Mouse (Mus musculus) myocyte (in vitro differentiated cells): ENCODE data around the gene Cdk7. TPM values are rescaled to one million over a fixed set of nuclear protein-coding genes. Genes with fewer than 3 reads are reported as not detected.
A peak's percentile ranks its signal among the peaks of the same experiment; 100 is the strongest.

ENCODE experiments used
- H3K27me3 ChIP-seq: one replicate; pipeline ENCODE4 v1.6.1; 2011; ENCODE audit not compliant: control insufficient read depth, insufficient read depth, insufficient read length
- H3K36me3 ChIP-seq: one replicate; pipeline ENCODE4 v1.6.1; 2011; ENCODE audit not compliant: control insufficient read depth, insufficient read depth
- H3K4me2 ChIP-seq: one replicate; pipeline ENCODE4 v1.6.1; 2011; ENCODE audit warnings: low read depth, control low read depth
- H3K4me3 ChIP-seq: one replicate; pipeline ENCODE4 v1.5.1; 2011; ENCODE audit warnings: mild to moderate bottlenecking, control low read depth, moderate library complexity
- H3K79me2 ChIP-seq: one replicate; pipeline ENCODE4 v1.6.1; 2011; ENCODE audit not compliant: control insufficient read depth, insufficient read depth
- H3ac ChIP-seq: one replicate; pipeline ENCODE4 v1.6.1; 2011; ENCODE audit not compliant: control insufficient read depth, insufficient read length
- CEBPB ChIP-seq: IDR thresholded peaks from 2 replicates; pipeline ENCODE4 v1.6.1; 2011; ENCODE audit warnings: mild to moderate bottlenecking, moderate library complexity; ENCODE audit not compliant: poor library complexity, insufficient read depth, severe bottlenecking
- E2F4 ChIP-seq: IDR thresholded peaks from one replicate; pipeline ENCODE4 v1.6.1; 2011; ENCODE audit warnings: mild to moderate bottlenecking, control low read depth, moderate library complexity; ENCODE audit not compliant: insufficient read depth
- MAX ChIP-seq: IDR thresholded peaks from one replicate; pipeline ENCODE4 v1.6.1; 2011; ENCODE audit warnings: low read depth, mild to moderate bottlenecking, control low read depth
- MYOD1 ChIP-seq, 3 experiments: IDR thresholded peaks; one replicate each; pipeline ENCODE4 v1.6.1; 2011; ENCODE audit warnings: control low read depth in 2 of 3, low read depth in 2 of 3, mild to moderate bottlenecking in 2 of 3, moderate library complexity in 1 of 3; ENCODE audit not compliant: insufficient read length in 2 of 3, control insufficient read depth in 1 of 3
- MYOG ChIP-seq, 3 experiments: IDR thresholded peaks; one replicate each; pipeline ENCODE4 v1.6.1; 2011; ENCODE audit warnings: control low read depth in 2 of 3, low read depth in 2 of 3, mild to moderate bottlenecking in 2 of 3; ENCODE audit not compliant: insufficient read length in 2 of 3, control insufficient read depth in 1 of 3, insufficient read depth in 1 of 3
- POLR2A ChIP-seq: IDR thresholded peaks from one replicate; pipeline ENCODE4 v1.6.1; 2011; ENCODE audit warnings: low read depth, mild to moderate bottlenecking, control low read depth, moderate library complexity; ENCODE audit not compliant: insufficient read length
- POLR2AphosphoS2 ChIP-seq: IDR thresholded peaks from one replicate; pipeline ENCODE4 v1.6.1; 2011; ENCODE audit warnings: low read depth, control low read depth; ENCODE audit not compliant: insufficient read length
- REST ChIP-seq: IDR thresholded peaks from one replicate; pipeline ENCODE4 v1.6.1; 2011; ENCODE audit warnings: mild to moderate bottlenecking, control low read depth, moderate library complexity; ENCODE audit not compliant: insufficient read depth, insufficient read length
- SRF ChIP-seq: IDR thresholded peaks from one replicate; pipeline ENCODE4 v1.6.1; 2011; ENCODE audit warnings: low read depth; ENCODE audit not compliant: control insufficient read depth, insufficient read length
- TCF12 ChIP-seq: IDR thresholded peaks from one replicate; pipeline ENCODE4 v1.6.1; 2011; ENCODE audit warnings: mild to moderate bottlenecking, control low read depth; ENCODE audit not compliant: poor library complexity, insufficient read depth, severe bottlenecking
- TCF3 ChIP-seq: IDR thresholded peaks from one replicate; pipeline ENCODE4 v1.6.1; 2011; ENCODE audit warnings: low read depth, control low read depth; ENCODE audit not compliant: insufficient read length
- USF1 ChIP-seq: IDR thresholded peaks from one replicate; pipeline ENCODE4 v1.6.1; 2011; ENCODE audit warnings: low read depth, mild to moderate bottlenecking, control low read depth, moderate library complexity
- polyA plus RNA-seq: library from polyadenylated mRNA; unstranded; fragments of >200 nt; fragmentation: generic; extraction: Trizol; gene quantifications from one replicate; pipeline ENCODE4 v1.2.1, GENCODE M21; 2012; ENCODE audit warnings: missing spikeins

The Cdk7 gene
- polyA plus RNA-seq, 1 experiment, result 23.6 TPM

DNA sequence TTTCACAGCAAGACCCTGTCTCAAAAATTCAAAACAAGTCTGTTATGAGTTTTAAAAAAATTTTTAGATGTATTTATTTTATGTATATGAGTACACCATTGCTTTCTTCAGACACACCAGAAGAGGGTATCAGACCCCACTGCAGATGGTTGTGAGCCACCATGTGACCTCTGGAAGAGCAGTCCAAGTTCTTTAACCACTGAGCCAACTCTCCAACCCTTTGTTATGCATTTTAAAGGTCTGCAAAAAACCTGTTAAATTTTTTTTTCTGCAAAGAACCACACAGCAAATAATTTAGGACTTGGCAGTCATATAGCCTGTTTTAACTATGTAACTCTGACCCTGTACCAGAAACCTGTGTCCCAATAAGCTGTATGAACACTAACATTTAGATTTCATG is 44.0 kb upstream of the Cdk7 start:
- peak overlapping the region; percentile 89 for H3K4me2 ChIP-seq
- peaks cover 7% of the 10 kb centered on the region for H3K36me3 ChIP-seq
- no peaks in the 10 kb centered on the region for H3K27me3 ChIP-seq
- H3K4me3 ChIP-seq, result peak overlapping the region; percentile 67
- H3ac ChIP-seq, result peak overlapping the region; percentile 11
- peaks cover 6% of the 10 kb centered on the region for H3K79me2 ChIP-seq
- TF ChIP-seq MYOG (IDR thresholded peaks at IDR 0.05; ENCODE audit: control insufficient read depth in 1 of 3, insufficient read depth in 1 of 3, insufficient read length in 2 of 3, low read depth in 2 of 3) (no peak), E2F4 (no peak), USF1 (no peak), CEBPB (no peak), POLR2A (no peak), POLR2AphosphoS2 (no peak), REST (no peak), TCF3 (no peak), SRF (no peak), MYOD1 (IDR thresholded peaks at IDR 0.05; ENCODE audit: control insufficient read depth in 1 of 3, insufficient read length in 2 of 3, low read depth in 2 of 3) (no peak), TCF12 (no peak), MAX (no peak)

DNA sequence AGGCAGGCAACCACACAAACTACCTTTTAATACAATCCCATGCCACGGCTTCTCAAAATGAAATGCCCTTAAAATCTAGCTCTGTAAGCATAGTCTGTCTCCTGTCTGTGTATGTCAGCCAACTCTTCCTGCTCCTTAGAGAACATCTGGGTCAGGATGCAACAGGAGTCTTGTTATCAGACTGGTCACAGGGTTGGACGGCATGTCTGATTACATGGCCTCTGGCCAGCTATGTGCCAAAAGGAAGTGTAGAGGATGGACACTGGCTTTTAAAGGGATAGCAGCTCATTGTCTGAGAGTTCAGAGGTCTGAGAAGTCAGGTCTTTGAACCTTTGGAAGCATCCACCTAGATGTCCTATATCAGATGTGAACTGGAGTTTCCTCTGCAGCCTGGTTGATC is 24.6 kb upstream of the Cdk7 start:
- Histone ChIP-seq H3K27me3 (no peaks in the 10 kb centered on the region), H3K36me3 (no peaks in the 10 kb centered on the region), H3ac (no peak overlapping the region), H3K79me2 (no peaks in the 10 kb centered on the region), H3K4me2 (no peak overlapping the region), H3K4me3 (no peak overlapping the region)
- TF ChIP-seq CEBPB, result no peak
- no peak for TF ChIP-seq MYOD1 (IDR thresholded peaks at IDR 0.05; ENCODE audit: control insufficient read depth in 1 of 3, insufficient read length in 2 of 3, low read depth in 2 of 3)
- no peak for TF ChIP-seq SRF
- no peak for TF ChIP-seq REST
- TF ChIP-seq TCF3, result no peak
- TF ChIP-seq POLR2A, result no peak
- no peak for TF ChIP-seq MYOG (IDR thresholded peaks at IDR 0.05; ENCODE audit: control insufficient read depth in 1 of 3, insufficient read depth in 1 of 3, insufficient read length in 2 of 3, low read depth in 2 of 3)
- no peak for TF ChIP-seq TCF12
- no peak for TF ChIP-seq E2F4
- TF ChIP-seq MAX, result no peak

DNA sequence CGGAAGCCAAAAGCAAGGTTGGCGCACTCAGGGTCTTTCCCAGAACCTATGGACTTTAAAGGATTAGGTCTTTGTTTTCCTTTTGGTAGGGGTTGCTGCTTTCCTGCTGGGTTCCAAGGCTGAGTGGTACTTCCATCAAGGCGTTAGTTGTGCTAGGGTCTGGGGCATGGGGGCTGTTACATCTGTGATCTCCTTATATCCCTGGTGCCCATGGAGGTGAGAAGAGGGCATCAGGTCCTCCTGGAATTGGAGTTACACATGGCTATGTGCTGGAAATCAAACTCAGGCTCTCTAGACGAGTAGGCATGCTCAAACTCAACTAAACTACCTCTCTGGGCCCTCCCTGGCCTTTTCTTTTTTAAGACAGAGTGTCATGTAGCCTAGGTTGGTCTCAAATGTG is 23.4 kb upstream of the Cdk7 start:
- Histone ChIP-seq H3K4me3 (no peak overlapping the region), H3K79me2 (no peaks in the 10 kb centered on the region), H3K4me2 (no peak overlapping the region), H3K36me3 (no peaks in the 10 kb centered on the region), H3ac (no peak overlapping the region), H3K27me3 (no peaks in the 10 kb centered on the region)
- TF ChIP-seq POLR2A, result no peak
- TF ChIP-seq TCF12, result no peak
- TF ChIP-seq USF1, result no peak

DNA sequence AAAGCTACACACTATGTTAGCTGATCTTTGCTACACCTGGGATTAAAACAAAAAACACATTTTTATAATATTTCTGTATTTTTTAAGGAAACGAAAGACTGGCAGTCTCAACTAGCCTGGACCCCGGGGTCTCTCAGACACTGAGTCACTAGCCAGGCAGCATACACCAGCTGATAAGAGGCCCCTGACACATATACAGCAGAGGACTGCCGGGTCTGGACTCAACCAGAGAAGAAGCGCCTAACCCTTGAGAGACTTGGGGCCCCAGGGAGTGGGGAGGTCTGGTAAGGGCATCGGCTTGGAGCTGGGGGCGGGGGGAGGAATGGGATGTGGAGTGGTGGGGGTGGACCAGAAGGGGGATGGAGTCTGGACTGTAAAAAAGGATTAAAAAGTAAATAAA is 22.3 kb upstream of the Cdk7 start:
- Histone ChIP-seq H3K4me2 (no peak overlapping the region), H3ac (no peak overlapping the region), H3K27me3 (no peaks in the 10 kb centered on the region), H3K36me3 (no peaks in the 10 kb centered on the region), H3K4me3 (no peak overlapping the region), H3K79me2 (no peaks in the 10 kb centered on the region)
- TF ChIP-seq TCF12, result no peak
- TF ChIP-seq POLR2AphosphoS2, result no peak
- no peak for TF ChIP-seq SRF
- TF ChIP-seq MYOD1 (IDR thresholded peaks at IDR 0.05; ENCODE audit: control insufficient read depth in 1 of 3, insufficient read length in 2 of 3, low read depth in 2 of 3), result no peak
- no peak for TF ChIP-seq E2F4
- TF ChIP-seq MYOG (IDR thresholded peaks at IDR 0.05; ENCODE audit: control insufficient read depth in 1 of 3, insufficient read depth in 1 of 3, insufficient read length in 2 of 3, low read depth in 2 of 3), result no peak

DNA sequence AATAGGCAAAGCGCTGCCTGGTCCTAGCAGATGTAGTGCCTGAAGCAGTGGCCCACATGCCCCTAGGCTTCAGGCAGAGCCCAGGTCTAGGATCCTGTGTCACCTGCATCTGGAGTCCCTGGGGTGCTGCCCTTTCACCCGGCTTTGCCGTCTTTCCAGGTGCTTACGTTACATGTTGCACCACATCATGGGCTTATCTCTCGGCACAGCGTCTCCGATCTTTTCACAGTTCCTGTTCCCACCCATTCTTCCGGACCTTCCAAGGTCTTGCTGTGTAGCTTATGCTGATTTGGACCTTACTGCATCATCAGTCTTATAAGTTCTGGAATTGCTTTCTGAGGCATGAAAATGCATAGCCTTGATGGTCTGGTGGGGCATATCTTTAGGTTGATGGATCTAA is 21.8 kb upstream of the Cdk7 start:
- Histone ChIP-seq H3K79me2 (no peaks in the 10 kb centered on the region), H3K4me2 (no peak overlapping the region), H3K36me3 (no peaks in the 10 kb centered on the region), H3K27me3 (no peaks in the 10 kb centered on the region), H3ac (no peak overlapping the region), H3K4me3 (no peak overlapping the region)
- TF ChIP-seq MYOG (IDR thresholded peaks at IDR 0.05; ENCODE audit: control insufficient read depth in 1 of 3, insufficient read depth in 1 of 3, insufficient read length in 2 of 3, low read depth in 2 of 3), result no peak
- no peak for TF ChIP-seq POLR2A
- no peak for TF ChIP-seq TCF3
- TF ChIP-seq MYOD1 (IDR thresholded peaks at IDR 0.05; ENCODE audit: control insufficient read depth in 1 of 3, insufficient read length in 2 of 3, low read depth in 2 of 3), result no peak
